Mouse (Mus musculus) erythroblast, adult 5-6 weeks (primary cell): ENCODE data around the gene Clip3. TPM values are rescaled to one million over a fixed set of nuclear protein-coding genes. Genes with fewer than 3 reads are reported as not detected.
A peak's percentile ranks its signal among the peaks of the same experiment; 100 is the strongest.

ENCODE experiments used
- ATAC-seq: replicated peaks from 2 replicates; pipeline ENCODE4 v1.8.0; 2016; ENCODE audit warnings: moderate number of reproducible peaks, mild to moderate bottlenecking, moderate TSS enrichment, inconsistent platforms; ENCODE audit not compliant: poor library complexity, low FRiP score, severe bottlenecking
- total RNA-seq, 2 experiments: library from RNA; stranded (forward) in 1 of 2; stranded (reverse) in 1 of 2; fragments of 150-400 nt in 1 of 2; fragments of 200-764, 138-1000 nt in 1 of 2; gene quantifications; 2 replicates each; pipeline versions ENCODE4 v1.2.3 to v1.2.4; 2015 to 2017; ENCODE audit warnings: low replicate concordance in 2 of 2

The Clip3 gene
- total RNA-seq, 2 experiments from 2014 or later = not detected

- no peak for ATAC-seq
Observed at GRCm38 (mm10) chr7:30293795-30294194, 2.3 kb downstream of the Clip3 start.

- ATAC-seq = no peak
Observed at GRCm38 (mm10) chr7:30294296-30294695, 2.8 kb downstream of the Clip3 start.

- ATAC-seq = no peak
Observed at GRCm38 (mm10) chr7:30295103-30295502, 3.6 kb downstream of the Clip3 start.

- ATAC-seq = no peak
Observed at GRCm38 (mm10) chr7:30296816-30297215, 5.3 kb downstream of the Clip3 start.

- ATAC-seq = no peak
Observed at GRCm38 (mm10) chr7:30297266-30297665, 5.7 kb downstream of the Clip3 start.

- ATAC-seq = peak; percentile 73
Observed at GRCm38 (mm10) chr7:30300914-30301313, 9.4 kb downstream of the Clip3 start.

GRCm38 (mm10) chr7:30306083-30306779 lies 14.7 kb downstream of the Clip3 start:
- ATAC-seq = no peak

GRCm38 (mm10) chr7:30308076-30309005 lies 16.8 kb downstream of the Clip3 start, which contains the start of gene Alkbh6:
Gene Alkbh6, plus strand, starts transcription at chr7:30308717.
- peak; percentile 90 for ATAC-seq

GRCm38 (mm10) chr7:30309395-30310129 lies 18.0 kb downstream of the Clip3 start:
- no peak for ATAC-seq

- no peak for ATAC-seq
Observed at GRCm38 (mm10) chr7:30310136-30310535, 18.6 kb downstream of the Clip3 start.

- ATAC-seq = no peak
Observed at GRCm38 (mm10) chr7:30313666-30314320, 22.3 kb downstream of the Clip3 start.

GRCm38 (mm10) chr7:30314721-30315155 lies 23.2 kb downstream of the Clip3 start, which contains the start of gene Syne4:
Gene Syne4, plus strand, starts transcription at chr7:30314807.
- no peak for ATAC-seq

- ATAC-seq = no peak
Observed at GRCm38 (mm10) chr7:30315559-30316529, 24.3 kb downstream of the Clip3 start.

- no peak for ATAC-seq
Observed at GRCm38 (mm10) chr7:30318142-30318541, 26.6 kb downstream of the Clip3 start.

- ATAC-seq = no peak
Observed at GRCm38 (mm10) chr7:30320946-30321345, 29.4 kb downstream of the Clip3 start.

- ATAC-seq = peak; percentile 41
Observed at GRCm38 (mm10) chr7:30321539-30322284, 30.2 kb downstream of the Clip3 start, which contains the start of gene E130208F15Rik. Gene E130208F15Rik, plus strand, starts transcription at chr7:30321740.

GRCm38 (mm10) chr7:30322285-30322667 lies 30.7 kb downstream of the Clip3 start:
- peak; percentile 99 for ATAC-seq

GRCm38 (mm10) chr7:30322865-30323264 lies 31.3 kb downstream of the Clip3 start:
- ATAC-seq = no peak
